Mouse (Mus musculus): ENCODE results near the gene Leng8. TPM values are rescaled to one million over a fixed set of nuclear protein-coding genes. Genes with fewer than 3 reads are reported as not detected.

Gene Leng8
- polyA plus RNA-seq, 1 experiment from 2014 or later, result 46.3 TPM

DNA sequence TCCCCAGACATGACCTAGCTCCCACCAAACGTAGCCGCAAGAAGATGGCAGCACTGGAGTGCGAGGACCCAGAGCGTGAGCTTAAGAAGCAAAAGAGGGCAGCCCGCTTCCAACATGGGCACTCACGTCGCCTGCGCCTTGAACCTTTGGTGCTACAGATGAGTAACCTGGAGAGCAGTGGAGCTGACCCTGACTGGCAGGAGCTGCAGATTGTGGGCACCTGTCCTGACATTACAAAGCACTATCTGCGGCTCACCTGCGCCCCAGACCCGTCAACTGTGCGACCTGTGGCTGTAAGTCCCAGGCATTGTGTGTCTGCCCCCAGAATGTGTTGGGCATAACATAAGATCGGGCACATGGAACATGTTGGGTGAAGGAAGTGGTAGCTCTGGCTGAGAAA lies 7.2 kb downstream of the Leng8 start:
- no peak overlapping the region for H3K4me3 ChIP-seq (replicated peaks)
- no peak overlapping the region for H3K9ac ChIP-seq
- H3K4me2 ChIP-seq (replicated peaks), result no peak overlapping the region
- H3K9me3 ChIP-seq, result no peaks in the 10 kb centered on the region
- ATAC-seq, result no peak
- H3K27me3 ChIP-seq (replicated peaks), result no peaks in the 10 kb centered on the region
- H3K27ac ChIP-seq, result no peak overlapping the region
- peaks cover 78% of the 10 kb centered on the region for H3K36me3 ChIP-seq
- WGBS, result 96% methylated on average over 13 of the region's 13 CpGs
- H3K4me1 ChIP-seq (replicated peaks), result peaks cover 19% of the 10 kb centered on the region

DNA sequence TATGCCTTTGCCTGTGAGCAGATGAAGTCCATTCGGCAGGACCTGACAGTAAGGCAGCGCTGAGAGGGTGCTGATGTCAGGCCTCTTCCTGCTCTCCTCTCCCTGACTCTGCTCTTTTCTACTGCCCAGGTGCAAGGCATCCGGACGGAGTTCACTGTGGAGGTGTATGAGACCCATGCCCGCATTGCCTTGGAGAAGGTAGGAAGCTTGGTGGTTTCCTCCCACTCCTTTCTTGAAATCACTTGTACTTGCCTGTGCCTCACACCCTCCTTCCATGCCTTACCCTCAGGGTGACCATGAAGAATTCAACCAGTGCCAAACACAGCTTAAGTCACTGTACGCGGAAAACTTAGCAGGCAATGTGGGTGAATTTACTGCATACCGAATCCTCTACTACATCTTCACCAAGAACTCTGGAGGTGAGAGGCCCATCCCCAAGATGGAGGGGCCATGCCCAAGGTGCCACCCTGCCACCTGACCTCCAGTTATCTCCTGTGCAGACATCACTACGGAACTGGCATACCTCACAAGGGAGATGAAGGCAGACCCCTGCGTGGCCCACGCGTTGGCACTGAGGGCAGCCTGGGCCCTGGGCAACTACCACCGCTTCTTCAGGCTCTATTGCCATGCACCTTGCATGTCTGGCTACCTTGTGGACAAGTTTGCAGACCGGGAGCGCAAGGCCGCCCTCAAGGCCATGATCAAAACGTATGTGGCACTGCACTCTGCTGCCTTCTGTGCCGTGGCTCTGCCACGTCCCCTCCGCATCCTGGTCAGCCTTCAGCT lies 8.1 kb downstream of the Leng8 start:
- no peak for ATAC-seq
- Histone ChIP-seq H3K27me3 (replicated peaks) (no peaks in the 10 kb centered on the region), H3K4me1 (replicated peaks) (peaks cover 20% of the 10 kb centered on the region), H3K9ac (no peak overlapping the region), H3K27ac (no peak overlapping the region), H3K4me2 (replicated peaks) (no peak overlapping the region), H3K36me3 (peaks cover 69% of the 10 kb centered on the region), H3K4me3 (replicated peaks) (no peak overlapping the region), H3K9me3 (no peaks in the 10 kb centered on the region)
- 95% methylated on average over 20 of the region's 20 CpGs for WGBS

DNA sequence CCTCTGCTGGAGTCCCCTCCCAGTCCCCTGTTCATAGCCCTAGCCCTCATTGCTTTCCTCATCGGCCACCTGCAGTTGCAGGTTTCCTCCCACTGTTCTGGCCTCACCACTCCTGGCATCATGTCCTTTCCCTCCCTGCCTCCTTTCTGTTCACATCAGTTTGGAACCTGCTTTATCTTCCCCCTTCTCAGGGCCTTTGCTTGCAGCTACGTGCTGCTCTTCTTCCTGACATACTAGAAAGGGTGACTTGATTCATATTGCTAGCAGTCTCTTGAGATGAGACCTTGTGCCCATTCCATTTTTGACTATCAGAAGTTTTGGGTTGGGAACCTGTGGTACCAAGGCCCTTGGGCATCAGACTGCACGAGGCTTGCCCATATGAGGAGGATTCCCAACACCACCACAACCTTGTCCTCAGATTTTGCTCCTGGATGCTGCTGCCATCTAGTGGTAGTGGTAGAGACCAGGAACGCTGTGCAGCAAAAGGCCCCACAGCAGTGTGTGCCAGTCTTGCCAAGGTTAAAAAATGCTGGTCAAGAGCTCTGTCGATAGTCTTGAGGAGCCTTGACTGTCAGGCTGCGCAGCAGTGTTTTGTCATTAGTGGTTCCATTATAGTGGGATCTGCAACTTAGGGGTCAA lies 8.8 kb downstream of the Leng8 start:
- WGBS, result 74% methylated on average over 6 of the region's 6 CpGs
- Histone ChIP-seq H3K27me3 (replicated peaks) (no peaks in the 10 kb centered on the region), H3K9ac (no peak overlapping the region), H3K27ac (no peak overlapping the region), H3K9me3 (no peaks in the 10 kb centered on the region), H3K4me1 (replicated peaks) (peaks cover 26% of the 10 kb centered on the region), H3K36me3 (peaks cover 62% of the 10 kb centered on the region), H3K4me2 (replicated peaks) (no peak overlapping the region), H3K4me3 (replicated peaks) (no peak overlapping the region)
- no peak for ATAC-seq

DNA sequence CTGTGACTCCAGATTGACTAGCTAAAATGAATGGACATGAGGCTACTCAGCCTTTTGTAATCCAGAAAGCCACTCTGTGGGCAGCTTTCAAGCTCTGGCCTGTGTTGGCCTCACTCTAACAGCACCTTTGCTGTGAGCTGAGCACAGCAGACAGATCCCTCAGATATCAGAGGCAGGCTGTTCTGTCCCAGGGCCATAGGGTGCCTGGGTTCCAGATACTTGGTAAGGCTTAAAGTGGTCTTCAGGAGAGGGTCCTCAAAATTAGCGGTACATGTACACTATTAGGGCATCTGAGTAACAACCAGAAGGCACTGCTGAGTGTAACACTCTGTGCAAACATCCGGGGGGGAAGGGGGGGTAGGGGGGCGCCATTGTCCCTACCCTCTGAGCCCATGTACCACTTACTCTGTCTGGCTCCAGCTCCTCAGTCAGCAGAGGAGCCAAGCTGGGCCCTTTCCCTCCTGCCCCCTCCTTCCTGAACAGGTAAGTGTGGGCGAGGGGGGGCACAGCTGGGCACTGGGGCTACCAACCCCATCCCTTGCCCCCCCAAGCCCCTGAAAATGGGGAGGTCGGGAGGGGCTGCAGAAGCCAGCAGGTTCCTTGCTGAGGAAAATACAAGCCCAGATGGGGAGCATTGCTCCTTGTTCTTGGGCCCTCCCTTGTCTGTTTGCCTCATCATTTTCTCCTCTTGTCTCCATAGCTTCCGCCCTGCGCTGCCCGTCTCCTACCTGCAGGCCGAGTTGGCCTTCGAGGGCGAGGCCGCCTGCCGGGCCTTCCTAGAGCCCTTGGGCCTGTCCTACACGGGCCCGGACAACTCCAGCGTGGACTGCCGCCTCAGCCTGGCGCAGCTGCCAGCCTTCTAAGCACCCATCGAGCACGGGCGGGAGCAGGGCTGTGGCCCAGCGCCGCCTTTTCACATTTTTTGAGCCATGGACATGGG lies 9.7 kb downstream of the Leng8 start:
- Histone ChIP-seq H3K27ac (0 out of 2 replicates have a peak overlapping the region, but pooled peaks have one; percentile 40), H3K4me3 (replicated peaks) (no peak overlapping the region), H3K27me3 (replicated peaks) (no peaks in the 10 kb centered on the region), H3K4me1 (replicated peaks) (peaks cover 34% of the 10 kb centered on the region), H3K9me3 (no peaks in the 10 kb centered on the region), H3K9ac (no peak overlapping the region), H3K36me3 (peaks cover 58% of the 10 kb centered on the region), H3K4me2 (replicated peaks) (no peak overlapping the region; the same call in 1 of the 2 replicates)
- no peak for ATAC-seq
- WGBS, result 89% methylated on average over 23 of the region's 23 CpGs

DNA sequence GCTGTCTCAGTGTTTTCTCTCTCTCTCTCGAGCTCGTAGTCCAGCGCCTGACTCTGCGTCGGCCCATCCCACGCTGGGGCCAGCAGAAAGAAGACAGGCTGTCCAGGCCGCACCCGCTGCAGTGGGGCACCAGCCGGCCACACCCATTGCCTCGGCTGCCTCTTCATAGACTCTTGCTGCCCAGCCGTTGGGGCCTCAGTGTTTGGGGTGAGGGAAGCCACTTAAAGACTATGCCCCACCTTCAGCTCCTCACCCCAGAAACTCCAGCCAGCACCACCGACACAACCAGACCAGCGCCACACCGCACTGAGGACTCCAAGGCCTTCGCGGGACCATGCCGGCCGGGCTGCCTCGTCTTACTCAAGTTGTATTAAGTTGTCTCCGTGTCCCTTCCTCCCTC lies 10.5 kb downstream of the Leng8 start:
- WGBS, result 73% methylated on average over 20 of the region's 20 CpGs
- 0 out of 2 replicates have a peak, but pooled peaks have one; percentile 2 for ATAC-seq
- peaks cover 52% of the 10 kb centered on the region for H3K36me3 ChIP-seq

DNA sequence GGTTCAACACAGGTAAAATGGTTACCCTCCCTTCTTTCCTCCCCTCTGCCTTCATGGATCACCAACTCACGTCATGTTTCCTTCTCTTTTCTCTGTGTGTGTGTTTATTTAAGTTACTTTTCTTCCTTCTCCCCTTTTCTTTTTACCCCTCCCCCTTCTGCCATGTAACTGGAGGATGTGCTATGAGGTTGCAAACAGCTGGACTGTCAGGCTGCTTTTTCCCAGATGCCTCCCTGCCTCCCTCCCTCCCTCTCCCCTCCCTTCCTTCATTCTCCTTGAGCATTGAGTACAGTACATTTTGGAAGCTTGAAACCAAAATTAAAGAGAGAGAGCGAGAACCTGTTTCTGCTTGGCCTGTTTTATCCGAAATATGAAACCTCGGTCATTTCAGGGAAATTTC lies 11.0 kb downstream of the Leng8 start:
- peaks cover 47% of the 10 kb centered on the region for H3K36me3 ChIP-seq
- no peak for ATAC-seq
- H3K9ac ChIP-seq, result no peak overlapping the region
- H3K27me3 ChIP-seq (replicated peaks), result no peaks in the 10 kb centered on the region
- peaks cover 36% of the 10 kb centered on the region for H3K4me1 ChIP-seq (replicated peaks)
- 74% methylated on average over 4 of the region's 4 CpGs for WGBS
- H3K4me3 ChIP-seq (replicated peaks), result no peak overlapping the region
- peak overlapping the region; percentile 98; the same call in 1 of the 2 replicates for H3K27ac ChIP-seq
- H3K4me2 ChIP-seq (replicated peaks), result peak overlapping the region; percentile 86; the same call in 1 of the 2 replicates
- no peaks in the 10 kb centered on the region for H3K9me3 ChIP-seq

More for the DNA sequence above, 10.5 kb downstream of the Leng8 start:
- Histone ChIP-seq H3K9me3 (no peaks in the 10 kb centered on the region), H3K4me3 (replicated peaks) (no peak overlapping the region), H3K9ac (no peak overlapping the region), H3K27ac (no peak overlapping the region), H3K4me1 (replicated peaks) (peaks cover 36% of the 10 kb centered on the region), H3K27me3 (replicated peaks) (no peaks in the 10 kb centered on the region), H3K4me2 (replicated peaks) (no peak overlapping the region)

DNA sequence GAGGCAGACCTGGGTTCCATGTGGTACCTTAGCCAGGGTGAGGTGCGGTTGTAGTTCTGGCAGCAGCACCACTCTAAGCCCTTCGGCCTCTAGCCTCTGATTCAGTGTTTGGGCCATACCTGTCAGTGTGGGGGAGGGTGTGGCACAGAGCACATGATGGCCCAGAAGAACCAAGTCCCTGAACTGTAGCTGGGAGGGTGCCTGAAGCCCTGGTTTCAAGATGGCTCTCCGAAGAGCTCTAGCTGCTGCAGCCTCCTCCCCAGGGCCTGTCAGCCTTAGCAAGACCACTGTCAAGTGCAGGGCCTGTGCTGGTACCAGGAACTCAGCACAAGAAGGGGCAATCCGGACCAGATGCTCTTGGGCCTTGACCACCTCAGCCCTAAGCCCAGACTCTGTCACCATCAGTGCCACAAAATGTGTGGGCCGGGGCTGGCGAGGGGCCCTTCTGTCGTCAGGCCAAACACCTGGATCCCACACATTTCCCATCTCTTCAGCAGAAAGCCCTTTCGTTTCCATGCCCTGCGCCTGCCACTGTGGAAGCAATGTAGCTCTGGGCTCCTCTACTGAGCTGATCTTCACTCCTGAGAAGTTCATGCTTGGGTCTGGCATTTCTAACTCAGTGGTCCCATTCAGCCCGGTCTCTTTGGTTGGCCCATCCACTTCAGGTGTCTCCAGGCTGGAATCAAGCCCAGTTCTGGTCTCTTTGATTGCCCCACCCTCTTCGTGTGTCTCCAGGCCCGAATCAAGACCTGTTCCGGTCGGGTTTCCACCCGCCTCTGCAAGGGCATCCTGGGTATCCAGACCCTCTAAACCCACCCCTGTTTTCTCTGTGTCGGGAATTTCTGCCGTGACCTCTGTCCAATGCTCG lies 11.7 kb downstream of the Leng8 start:
- peak; percentile 1 for ATAC-seq
- Histone ChIP-seq H3K4me3 (replicated peaks) (peak overlapping the region; percentile 65), H3K27ac (peak overlapping the region; percentile 98), H3K4me1 (replicated peaks) (peaks cover 36% of the 10 kb centered on the region), H3K9me3 (no peaks in the 10 kb centered on the region), H3K9ac (peak overlapping the region; percentile 76), H3K36me3 (peaks cover 40% of the 10 kb centered on the region), H3K27me3 (replicated peaks) (no peaks in the 10 kb centered on the region), H3K4me2 (replicated peaks) (peak overlapping the region; percentile 86)
- WGBS, result 29% methylated on average over 18 of the region's 18 CpGs

DNA sequence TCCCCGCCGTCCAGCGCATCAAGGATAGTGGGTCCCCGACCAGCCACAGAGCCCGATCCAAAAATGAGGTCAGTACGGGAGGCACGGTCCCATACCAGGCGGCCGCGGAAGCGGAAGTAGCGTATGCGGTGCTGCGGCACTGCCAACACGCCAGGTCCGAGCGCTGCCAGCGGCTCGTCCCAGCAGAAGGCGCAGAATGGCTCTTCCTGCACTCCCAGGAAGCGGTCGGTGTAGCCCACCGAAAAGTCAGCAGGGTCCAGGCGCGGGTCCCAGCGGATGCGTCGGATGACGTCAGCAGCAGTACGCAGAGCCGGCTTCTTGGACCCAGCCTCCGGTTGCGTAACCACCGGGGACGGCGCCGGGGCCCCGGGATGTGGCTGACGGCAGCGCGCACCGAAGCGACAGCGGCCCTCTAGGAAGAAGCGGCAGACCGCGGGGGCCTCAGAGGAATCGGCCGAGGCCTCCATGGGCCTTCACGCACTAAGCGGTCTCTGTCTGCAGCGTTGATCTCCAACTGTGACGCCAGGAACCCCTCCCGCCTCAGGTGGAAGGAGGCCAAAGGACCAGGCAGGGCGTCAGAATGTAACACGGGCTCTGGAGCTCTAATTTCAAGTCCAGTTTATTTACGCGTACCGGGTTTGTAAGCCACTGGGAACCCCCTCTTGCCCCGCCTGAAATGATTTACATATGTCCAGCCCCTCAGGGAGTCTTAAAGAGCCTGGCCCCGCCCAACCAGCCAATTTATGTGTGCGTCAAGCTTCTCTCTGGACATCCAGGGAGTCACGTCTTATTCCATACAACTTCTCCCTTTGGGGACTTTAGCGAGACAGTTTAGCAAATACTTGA lies 12.6 kb downstream of the Leng8 start:
- Histone ChIP-seq H3K9ac (peak overlapping the region; percentile 76), H3K27me3 (replicated peaks) (no peaks in the 10 kb centered on the region), H3K36me3 (peaks cover 31% of the 10 kb centered on the region), H3K9me3 (no peaks in the 10 kb centered on the region), H3K4me3 (replicated peaks) (peak overlapping the region; percentile 65), H3K4me2 (replicated peaks) (peak overlapping the region; percentile 86), H3K4me1 (replicated peaks) (peaks cover 36% of the 10 kb centered on the region), H3K27ac (peak overlapping the region; percentile 98)
- ATAC-seq, result peak; percentile 69
- WGBS, result under 1% methylated on average over 64 of the region's 64 CpGs

DNA sequence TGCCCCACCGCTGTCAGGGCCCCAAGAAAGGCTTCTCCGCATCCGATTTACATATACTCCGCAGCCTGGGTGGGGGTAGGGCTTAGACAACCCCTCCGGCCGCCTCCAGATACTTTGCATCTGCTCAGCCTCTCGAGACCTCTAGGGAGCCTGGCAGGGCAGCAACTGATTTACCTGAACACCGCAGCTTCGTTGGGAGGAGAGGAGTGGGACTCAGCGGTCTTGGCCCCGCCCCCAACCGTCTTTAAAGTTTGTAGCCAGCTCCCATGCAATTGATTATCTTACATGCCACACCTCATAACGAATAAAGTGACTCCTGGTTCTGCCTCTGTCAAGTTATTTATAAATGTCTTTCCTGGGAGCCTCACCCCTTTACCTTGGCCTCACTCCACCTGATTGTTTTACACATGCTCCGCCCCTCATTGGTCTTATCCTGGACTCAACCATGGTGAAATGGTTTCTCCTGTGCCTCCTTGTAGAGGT lies 13.3 kb downstream of the Leng8 start, which contains the start of gene Leng9:
Gene Leng9 (minus strand): TSS at position 316 of the 483 bp plus-strand sequence.
- peak within 1 kb of the TSS; percentile 65 for H3K4me3 ChIP-seq (replicated peaks)
- ATAC-seq, result peak; percentile 67
- H3K4me1 ChIP-seq (replicated peaks), result peaks cover 36% of the 10 kb centered on the region
- peak within 1 kb of the TSS; percentile 76 for H3K9ac ChIP-seq
- H3K4me2 ChIP-seq (replicated peaks), result peak within 1 kb of the TSS; percentile 86
- peaks cover 24% of the 10 kb centered on the region for H3K36me3 ChIP-seq
- H3K9me3 ChIP-seq, result no peaks in the 10 kb centered on the region
- no peaks in the 10 kb centered on the region for H3K27me3 ChIP-seq (replicated peaks)
- peak within 1 kb of the TSS; percentile 98 for H3K27ac ChIP-seq
- 2% methylated on average over 14 of the region's 14 CpGs for WGBS

DNA sequence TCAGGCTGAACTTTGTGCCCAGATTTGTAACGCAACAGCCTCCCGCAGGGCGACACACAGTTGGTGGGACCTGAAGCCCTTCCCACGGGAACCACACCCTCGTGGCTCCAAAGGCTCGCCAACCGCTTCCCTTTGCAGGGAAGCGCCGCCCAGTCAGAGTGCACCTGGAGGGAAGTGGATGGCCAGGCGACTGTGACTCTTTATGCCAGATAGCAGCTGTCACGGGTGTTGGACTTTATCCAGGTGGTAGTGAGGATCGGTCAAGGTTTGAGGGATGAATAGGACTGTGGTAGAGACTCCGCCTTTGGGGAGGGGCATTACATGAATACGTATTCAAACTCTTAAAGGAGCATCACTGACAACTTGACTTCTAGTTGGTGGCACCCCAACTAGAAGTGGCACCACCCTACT lies 14.0 kb downstream of the Leng8 start:
- ATAC-seq, result peak; percentile 80
- Histone ChIP-seq H3K9me3 (no peaks in the 10 kb centered on the region), H3K36me3 (peaks cover 18% of the 10 kb centered on the region), H3K27ac (peak overlapping the region; percentile 98), H3K4me2 (replicated peaks) (peak overlapping the region; percentile 86), H3K9ac (no peak overlapping the region), H3K27me3 (replicated peaks) (no peaks in the 10 kb centered on the region), H3K4me3 (replicated peaks) (peak overlapping the region; percentile 65), H3K4me1 (replicated peaks) (peaks cover 36% of the 10 kb centered on the region)
- WGBS, result 20% methylated on average over 14 of the region's 14 CpGs

Data from intestine, embryonic 15.5 days (tissue).